Mouse (Mus musculus) retina, adult 2 months (tissue): ENCODE results near the gene Tra2a.
A peak's percentile ranks its signal among the peaks of the same experiment; 100 is the strongest.

Source experiments
- DNase-seq: peaks from one replicate; pipeline ENCODE4 v3.0.0-alpha.2; 2012; ENCODE audit warnings: low read depth, low spot score

Tra2a gene

GRCm38 (mm10) chr6:49236331-49236730, 27.5 kb downstream of the Tra2a start:
- peak; percentile 69 for DNase-seq

- DNase-seq: no peak
Measured at GRCm38 (mm10) chr6:49233356-49233755, 30.5 kb downstream of the Tra2a start.

DNA sequence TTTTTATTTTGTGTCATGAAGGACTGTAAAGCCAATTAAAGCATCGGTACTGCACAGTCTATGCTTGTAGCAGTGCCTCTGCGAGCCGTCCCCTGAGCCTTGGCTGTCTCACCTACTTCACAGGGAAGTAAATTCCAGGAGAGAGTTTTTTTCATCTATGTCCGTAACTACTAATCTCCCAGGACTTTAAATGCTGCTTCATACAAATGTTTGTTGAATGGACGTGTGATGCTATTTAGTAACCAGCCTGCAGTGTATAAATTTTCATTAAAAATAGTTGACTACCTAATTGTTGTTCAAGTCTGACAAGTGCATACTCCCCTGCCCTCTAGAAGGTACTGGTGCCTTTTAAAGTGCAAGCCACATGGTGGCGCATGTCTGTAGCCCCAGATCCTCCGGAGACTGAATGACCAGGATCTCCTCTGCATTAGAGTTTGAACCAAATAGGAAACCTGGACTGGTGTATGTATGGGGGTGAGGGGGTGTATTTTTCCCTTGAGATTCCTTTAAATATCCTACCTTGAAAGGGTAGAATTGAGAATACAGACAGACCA, 35.6 kb downstream of the Tra2a start:
- DNase-seq: no peak

DNA sequence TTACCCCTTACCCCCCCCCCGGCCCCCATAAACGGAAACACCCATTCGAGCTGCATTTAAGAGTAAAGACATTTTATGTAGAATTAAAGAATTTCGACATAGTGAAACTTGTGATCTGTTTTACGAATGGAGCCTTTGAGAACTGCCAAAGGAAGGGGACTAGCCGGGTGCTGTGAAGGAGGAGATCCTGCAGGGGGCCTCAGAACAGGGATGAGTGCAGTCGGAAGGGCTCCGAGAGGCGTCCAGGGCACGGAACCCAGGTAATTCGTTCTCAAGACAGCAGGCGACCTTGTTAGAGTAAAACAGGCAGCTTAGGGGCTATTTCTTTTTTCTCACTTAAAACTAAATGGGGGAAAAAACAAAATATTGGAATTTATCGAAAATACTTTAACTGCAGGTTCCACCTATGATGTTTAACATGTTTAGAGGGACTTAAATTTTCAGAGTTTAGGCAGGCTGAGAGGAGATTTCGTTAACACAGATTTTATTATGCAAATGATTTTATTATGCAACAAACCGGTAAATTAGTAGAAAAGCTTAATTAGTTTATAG, 36.6 kb downstream of the Tra2a start:
- no peak for DNase-seq

DNA sequence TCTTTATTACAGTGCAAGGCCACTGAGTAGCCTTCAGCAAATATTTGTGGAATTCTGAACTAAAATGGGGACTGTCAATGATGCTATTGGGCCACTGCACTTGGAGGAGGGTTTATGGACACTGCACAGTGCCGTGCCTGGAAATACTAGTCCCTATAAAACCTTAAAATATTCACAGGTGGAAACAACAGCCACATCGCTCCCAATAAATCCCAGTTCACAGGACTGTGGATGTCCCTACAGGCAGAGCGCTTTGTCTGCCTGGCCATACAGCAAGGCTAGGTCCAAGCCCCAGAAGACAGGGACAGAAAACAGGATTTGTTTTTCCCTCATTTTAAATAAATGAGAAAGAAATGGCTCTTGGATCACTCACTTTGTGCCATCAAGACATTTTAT, 38.1 kb downstream of the Tra2a start:
- no peak for DNase-seq

GRCm38 (mm10) chr6:49224923-49225727, 38.7 kb downstream of the Tra2a start:
- DNase-seq: no peak

DNA sequence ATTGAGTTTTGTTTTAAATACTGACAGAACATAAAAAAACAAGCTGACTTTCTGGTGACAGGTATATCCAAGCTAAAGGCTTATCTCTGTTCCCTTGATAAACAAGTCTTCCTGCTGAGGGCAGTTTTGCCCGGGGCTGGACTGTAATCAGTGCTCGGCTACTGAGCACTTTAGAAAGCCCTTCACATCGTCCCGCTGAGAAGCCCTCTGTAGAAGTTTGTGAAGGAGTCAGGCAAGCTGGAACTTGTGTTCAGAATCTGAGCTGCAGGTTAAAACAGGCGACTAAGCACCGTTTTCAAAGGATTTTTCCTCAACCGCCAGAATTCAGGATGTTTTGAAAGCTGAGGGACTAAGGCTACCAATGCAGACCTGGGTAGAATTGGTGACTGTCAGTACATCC, 41.9 kb downstream of the Tra2a start:
- DNase-seq: no peak

- DNase-seq: no peak
Measured at GRCm38 (mm10) chr6:49219920-49220604, 43.8 kb downstream of the Tra2a start.

GRCm38 (mm10) chr6:49219001-49219560, 44.8 kb downstream of the Tra2a start:
- DNase-seq: no peak

GRCm38 (mm10) chr6:49218275-49218802, 45.5 kb downstream of the Tra2a start:
- peak; percentile 54 for DNase-seq

DNA sequence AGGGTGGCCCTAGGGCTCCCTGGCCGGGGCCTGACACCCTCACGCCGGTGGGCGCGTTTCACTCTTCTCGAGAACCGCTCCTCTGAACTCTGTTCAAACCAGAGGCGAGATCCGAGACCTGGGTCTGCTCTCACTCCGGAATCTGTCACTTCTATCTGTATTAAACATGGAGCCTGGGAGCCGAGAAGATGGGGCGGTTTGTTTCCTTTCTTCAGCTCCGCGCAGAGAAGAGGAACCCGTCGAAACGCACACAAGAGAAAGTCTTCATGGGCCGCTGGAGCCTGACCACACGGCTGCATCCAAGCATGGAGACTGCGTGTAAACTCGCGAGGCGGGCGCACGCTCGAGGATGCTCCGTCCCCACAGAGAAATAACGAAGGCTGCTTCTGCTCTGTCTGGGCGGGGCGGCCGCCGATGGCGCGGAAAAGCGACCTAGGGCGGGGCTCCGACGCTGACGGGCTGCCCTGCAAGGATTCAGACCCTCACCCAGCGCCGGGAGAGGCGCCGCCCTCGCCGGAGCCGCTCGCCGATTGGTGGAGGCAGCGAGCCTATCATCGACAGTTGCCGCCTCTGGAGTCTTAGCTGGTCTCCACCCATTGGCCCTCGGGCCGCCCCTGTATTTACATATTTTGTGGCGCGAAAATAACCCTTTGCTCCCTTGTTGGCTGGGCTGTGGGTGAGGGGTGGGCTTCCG, 46.1 kb downstream of the Tra2a start:
- no peak for DNase-seq

- DNase-seq: no peak
Measured at GRCm38 (mm10) chr6:49216811-49217542, 46.9 kb downstream of the Tra2a start.

GRCm38 (mm10) chr6:49215748-49216585, 47.9 kb downstream of the Tra2a start:
- DNase-seq: no peak

DNA sequence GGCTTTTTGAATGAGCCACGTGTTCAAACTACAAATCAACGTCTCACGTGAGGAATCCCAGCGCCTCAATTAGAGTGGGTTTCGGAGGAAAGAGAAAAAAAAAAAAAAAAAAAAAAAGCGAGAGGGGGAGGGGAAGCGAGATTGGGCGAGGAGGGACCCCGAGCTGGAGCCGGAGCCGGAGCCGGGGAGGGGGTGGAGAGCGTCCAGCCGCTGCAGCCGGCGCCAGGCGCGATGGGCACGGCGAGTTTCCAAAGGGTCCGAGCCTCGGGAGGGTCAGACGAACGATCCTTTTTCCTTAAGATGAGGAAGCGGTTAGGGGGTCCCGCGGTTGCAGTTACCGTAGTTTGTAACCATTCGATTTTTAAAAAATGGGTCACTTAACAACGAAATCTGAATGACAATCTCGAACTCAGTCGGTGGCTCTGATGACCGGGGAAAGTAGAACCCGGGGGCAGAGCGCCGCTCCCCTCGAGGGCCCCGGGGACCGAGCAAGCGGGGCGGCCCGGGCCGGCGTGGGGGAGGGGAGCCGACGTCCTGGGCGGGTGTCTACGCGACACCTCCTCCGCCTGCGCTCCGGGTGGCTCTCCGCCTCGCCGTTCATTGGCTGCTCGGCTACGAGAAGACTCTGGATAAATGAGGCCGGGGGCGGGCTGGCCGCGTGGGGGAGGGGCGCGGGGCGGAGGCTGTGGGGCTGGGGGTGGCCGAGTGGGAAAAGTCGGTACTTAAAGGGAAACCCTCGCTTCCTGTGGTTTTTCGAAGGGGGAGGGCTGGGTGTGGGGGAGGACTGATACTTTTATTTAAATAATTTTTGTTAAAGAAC, 48.7 kb downstream of the Tra2a start, which contains the start of gene Igf2bp3:
TSS of gene Igf2bp3 (minus strand) at position 30 of the 820 bp plus-strand sequence.
- no peak for DNase-seq

- no peak for DNase-seq
Measured at GRCm38 (mm10) chr6:49214086-49214927, 49.5 kb downstream of the Tra2a start.

DNA sequence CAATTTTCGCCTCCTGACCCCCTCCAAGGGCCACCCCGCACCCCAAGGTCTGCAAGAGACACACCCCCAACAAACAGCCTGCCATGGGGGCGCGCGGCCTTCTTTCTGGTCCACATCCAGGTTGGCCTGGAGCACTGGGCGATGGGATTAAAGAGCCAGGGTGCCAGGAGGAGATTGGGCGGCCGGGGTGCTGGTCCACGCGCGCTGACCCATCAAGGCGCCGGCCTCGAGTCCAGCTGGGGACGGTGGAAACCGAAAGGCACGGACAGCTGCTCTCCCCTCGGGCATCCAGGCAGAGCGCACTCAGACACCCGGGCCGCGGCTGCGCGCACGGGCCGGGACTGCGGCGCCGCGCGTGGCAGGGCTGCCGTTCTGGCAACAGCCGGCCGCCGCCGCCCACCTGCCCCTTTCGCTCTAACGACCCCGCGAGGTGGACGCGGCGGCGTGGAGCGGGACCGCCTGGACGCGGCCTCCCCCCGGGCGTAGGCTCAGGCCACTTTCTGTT, 50.2 kb downstream of the Tra2a start:
- no peak for DNase-seq

- no peak for DNase-seq
Measured at GRCm38 (mm10) chr6:49212931-49213580, 50.8 kb downstream of the Tra2a start.
